Mouse (Mus musculus) MEL (cell line): ENCODE measurements around the gene Traip.
A peak's percentile ranks its signal among the peaks of the same experiment; 100 is the strongest.

ENCODE experiments used
- BHLHE40 ChIP-seq: IDR thresholded peaks from 2 replicates; pipeline ENCODE4 v1.6.1; 2012; ENCODE audit warnings: low read depth, mild to moderate bottlenecking, inconsistent platforms, low read length, improper control_type of control experiment, borderline replicate concordance
- CHD2 ChIP-seq: IDR thresholded peaks from 2 replicates; pipeline ENCODE4 v1.6.1; 2011; ENCODE audit warnings: low read length, improper control_type of control experiment
- CTCF ChIP-seq, 3 experiments: IDR thresholded peaks in 2 of 3; conservative IDR thresholded peaks in 1 of 3; 2 replicates each; pipeline ENCODE4 v1.5.1; 2011 to 2012; ENCODE audit warnings: low read length in 3 of 3, low read depth in 2 of 3, mild to moderate bottlenecking in 2 of 3, improper control_type of control experiment in 1 of 3, inconsistent platforms in 1 of 3, mixed read lengths in 1 of 3, moderate library complexity in 1 of 3; ENCODE audit not compliant: control insufficient read depth in 1 of 3, insufficient read depth in 1 of 3, poor library complexity in 1 of 3, severe bottlenecking in 1 of 3
- EP300 ChIP-seq, 2 experiments: IDR thresholded peaks; 2 replicates each; pipeline ENCODE4 v1.6.1; 2011; ENCODE audit warnings: improper control_type of control experiment in 2 of 2, low read length in 2 of 2, low read depth in 1 of 2, mild to moderate bottlenecking in 1 of 2
- GATA1 ChIP-seq: IDR thresholded peaks from 2 replicates; pipeline ENCODE4 v1.6.1; 2011; ENCODE audit warnings: low read depth, low read length, improper control_type of control experiment
- HCFC1 ChIP-seq: IDR thresholded peaks from 2 replicates; pipeline ENCODE4 v1.6.1; 2012; ENCODE audit warnings: low read depth, mild to moderate bottlenecking, inconsistent platforms, low read length, improper control_type of control experiment, moderate library complexity
- MAFK ChIP-seq: IDR thresholded peaks from 2 replicates; pipeline ENCODE4 v1.6.1; 2011; ENCODE audit warnings: low read depth, mild to moderate bottlenecking, low read length, improper control_type of control experiment, borderline replicate concordance
- MYC ChIP-seq: IDR thresholded peaks from 2 replicates; pipeline ENCODE4 v1.6.1; 2011; ENCODE audit warnings: low read depth, mild to moderate bottlenecking, low read length, improper control_type of control experiment, moderate library complexity
- POLR2A ChIP-seq, 2 experiments: IDR thresholded peaks; 2 replicates each; pipeline ENCODE4 v1.6.1; 2011 to 2012; ENCODE audit warnings: low read length in 2 of 2, mild to moderate bottlenecking in 2 of 2, control low read depth in 1 of 2, improper control_type of control experiment in 1 of 2, low read depth in 1 of 2, moderate library complexity in 1 of 2; ENCODE audit not compliant: control insufficient read depth in 1 of 2, insufficient read depth in 1 of 2, poor library complexity in 1 of 2
- SIN3A ChIP-seq: IDR thresholded peaks from 2 replicates; pipeline ENCODE4 v1.6.1; 2012; ENCODE audit warnings: low read length, improper control_type of control experiment, inconsistent platforms
- TCF12 ChIP-seq: IDR thresholded peaks from 2 replicates; pipeline ENCODE4 v1.6.1; 2014; ENCODE audit warnings: low read depth, mild to moderate bottlenecking, inconsistent platforms, low read length, improper control_type of control experiment, moderate library complexity
- UBTF ChIP-seq: IDR thresholded peaks from 2 replicates; pipeline ENCODE4 v1.6.1; 2012; ENCODE audit warnings: low read depth, mild to moderate bottlenecking, inconsistent platforms, low read length, improper control_type of control experiment, moderate library complexity, borderline replicate concordance; ENCODE audit not compliant: insufficient read depth
- USF1 ChIP-seq: IDR thresholded peaks from 2 replicates; pipeline ENCODE4 v1.6.1; 2014; ENCODE audit warnings: low read depth, mild to moderate bottlenecking, inconsistent platforms, low read length, improper control_type of control experiment, moderate library complexity
- ZC3H11A ChIP-seq: IDR thresholded peaks from 2 replicates; pipeline ENCODE4 v1.6.1; 2012; ENCODE audit warnings: low read depth, mild to moderate bottlenecking, inconsistent platforms, low read length, improper control_type of control experiment

DNA sequence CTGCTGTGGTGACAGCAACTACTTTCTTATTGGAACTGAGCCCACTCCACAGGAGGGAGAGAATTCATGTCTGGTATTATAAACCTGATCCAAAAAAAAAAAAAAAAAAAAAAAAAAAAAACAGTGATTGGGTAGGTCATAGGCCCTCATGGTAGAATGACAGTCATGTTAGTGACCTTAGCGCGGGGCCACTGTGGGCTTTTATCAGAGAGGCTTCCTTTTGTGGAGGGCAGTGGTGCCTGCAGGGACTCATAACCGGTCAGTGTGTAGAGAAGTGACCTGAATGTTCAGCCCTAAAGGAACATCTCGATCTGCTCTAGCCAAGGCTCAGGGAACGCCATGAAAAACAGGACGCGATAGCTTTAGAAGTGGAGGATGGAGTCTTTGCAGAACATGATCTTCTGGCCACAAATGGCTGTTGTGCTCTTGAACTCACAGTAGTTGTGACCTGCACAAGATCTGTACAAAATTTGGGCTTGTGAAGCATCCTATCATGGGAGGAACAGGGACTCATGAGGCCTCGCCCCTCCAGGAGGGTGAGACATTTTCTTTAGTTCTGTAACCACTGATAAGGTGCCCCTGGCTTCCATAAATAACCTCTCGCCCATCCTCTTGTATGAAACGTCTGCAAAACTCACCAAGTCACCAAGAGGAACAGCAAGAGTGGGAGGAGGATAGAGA, 24.7 kb downstream of the Traip start:
- TF ChIP-seq CTCF (IDR thresholded peaks at IDR 0.05 in 2 of 3, conservative IDR thresholded peaks at IDR 0.05 in 1 of 3; ENCODE audit: control insufficient read depth in 1 of 3, insufficient read depth in 1 of 3, low read depth in 2 of 3, low read length in 3 of 3, poor library complexity in 1 of 3, severe bottlenecking in 1 of 3) (no peak), POLR2A (IDR thresholded peaks at IDR 0.05; ENCODE audit: control insufficient read depth in 1 of 2, insufficient read depth in 1 of 2, low read depth in 1 of 2, low read length in 2 of 2, poor library complexity in 1 of 2) (no peak; a peak in 1 of 4 replicates), USF1 (no peak), HCFC1 (no peak), ZC3H11A (no peak), GATA1 (peak; percentile 86), UBTF (no peak), MYC (no peak), BHLHE40 (no peak), SIN3A (no peak), TCF12 (peak; percentile 83), CHD2 (no peak), EP300 (IDR thresholded peaks at IDR 0.05; ENCODE audit: low read depth in 1 of 2, low read length in 2 of 2) (peak in 1 of 2 experiments; percentile 84; a peak in 2 of 4 replicates), MAFK (no peak)
